Mouse (Mus musculus): ENCODE results near the gene Tenm4. TPM values are rescaled to one million over a fixed set of nuclear protein-coding genes. Genes with fewer than 3 reads are reported as not detected.

Tenm4 gene
- total and polyA plus RNA-seq, 3 experiments = 0.04 to 0.38 TPM; not detected in 1

DNA sequence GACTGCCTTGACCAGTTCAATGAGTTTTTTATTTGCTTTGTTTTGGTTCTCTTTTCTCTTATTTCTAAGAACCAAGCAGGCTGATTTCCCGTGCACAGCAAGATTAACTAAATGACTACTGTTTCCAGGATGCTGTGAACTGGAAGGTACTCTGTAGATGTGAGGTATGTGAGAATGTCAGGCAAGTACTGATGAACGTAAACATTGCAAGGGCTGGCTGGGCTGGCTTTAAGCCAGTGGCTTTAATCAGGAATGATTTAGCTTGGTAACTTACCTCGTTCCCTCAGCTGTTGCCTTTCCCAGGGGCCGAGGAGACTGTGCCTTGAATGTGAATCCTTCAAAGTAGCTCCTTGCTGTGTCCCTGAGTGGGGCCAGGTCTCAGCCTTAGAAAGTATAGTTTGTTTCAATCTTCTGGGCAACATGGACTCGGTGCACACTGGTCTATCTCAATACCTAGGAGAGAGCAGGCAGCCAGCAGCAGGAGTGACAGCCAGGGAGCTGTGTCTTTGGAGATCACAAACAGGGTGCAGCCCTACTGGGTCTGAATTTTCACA lies 134.4 kb downstream of the Tenm4 start:
- no peak for DNase-seq (ENCODE audit: low spot score)
- H3K4me3 ChIP-seq (ENCODE audit: low read depth, low read length) = no peak overlapping the region
- no peak for ATAC-seq (ENCODE audit: extremely low read depth, insufficient number of reproducible peaks, low FRiP score, poor library complexity, severe bottlenecking)
- H3K27me3 ChIP-seq (ENCODE audit: insufficient read depth, low read length) = no peaks in the 10 kb centered on the region
- no peaks in the 10 kb centered on the region for H3K4me1 ChIP-seq (ENCODE audit: insufficient read depth, low read depth, low read length)
- H3K36me3 ChIP-seq (replicated peaks) = no peaks in the 10 kb centered on the region
- H3K9me3 ChIP-seq (replicated peaks) = peaks cover 68% of the 10 kb centered on the region
- TF ChIP-seq CTCF (IDR thresholded peaks at IDR 0.05; ENCODE audit: low read depth, low read length) (no peak), GATA1 (IDR thresholded peaks at IDR 0.05; ENCODE audit: borderline replicate concordance, low read length) (no peak), POLR2AphosphoS5 (IDR thresholded peaks at IDR 0.05; ENCODE audit: insufficient replicate concordance, low read depth, low read length) (no peak), TAL1 (conservative IDR thresholded peaks at IDR 0.05; ENCODE audit: low read depth, low read length) (no peak), GATA2 (IDR thresholded peaks at IDR 0.05; ENCODE audit: borderline replicate concordance, low read depth, low read length) (no peak)

GRCm38 (mm10) chr7:96308106-96308505 lies 137.1 kb downstream of the Tenm4 start:
- Histone ChIP-seq H3K36me3 (replicated peaks) (no peaks in the 10 kb centered on the region), H3K4me3 (ENCODE audit: low read depth, low read length) (no peak overlapping the region), H3K27me3 (ENCODE audit: insufficient read depth, low read length) (no peaks in the 10 kb centered on the region), H3K4me1 (ENCODE audit: insufficient read depth, low read depth, low read length) (no peaks in the 10 kb centered on the region), H3K9me3 (replicated peaks) (peaks cover 70% of the 10 kb centered on the region)
- ATAC-seq (ENCODE audit: extremely low read depth, insufficient number of reproducible peaks, low FRiP score, poor library complexity, severe bottlenecking) = no peak
- TF ChIP-seq CTCF (IDR thresholded peaks at IDR 0.05; ENCODE audit: low read depth, low read length) = no peak
- TF ChIP-seq GATA2 (IDR thresholded peaks at IDR 0.05; ENCODE audit: borderline replicate concordance, low read depth, low read length) = no peak
- no peak for TF ChIP-seq TAL1 (conservative IDR thresholded peaks at IDR 0.05; ENCODE audit: low read depth, low read length)
- TF ChIP-seq POLR2AphosphoS5 (IDR thresholded peaks at IDR 0.05; ENCODE audit: insufficient replicate concordance, low read depth, low read length) = no peak
- no peak for TF ChIP-seq GATA1 (IDR thresholded peaks at IDR 0.05; ENCODE audit: borderline replicate concordance, low read length)
- no peak for DNase-seq (ENCODE audit: low spot score)

- Histone ChIP-seq H3K4me1 (ENCODE audit: insufficient read depth, low read depth, low read length) (no peaks in the 10 kb centered on the region), H3K9me3 (replicated peaks) (peaks cover 50% of the 10 kb centered on the region), H3K4me3 (ENCODE audit: low read depth, low read length) (no peak overlapping the region), H3K36me3 (replicated peaks) (no peaks in the 10 kb centered on the region), H3K27me3 (ENCODE audit: insufficient read depth, low read length) (no peaks in the 10 kb centered on the region)
- DNase-seq (ENCODE audit: low spot score) (no peak), ATAC-seq (ENCODE audit: extremely low read depth, insufficient number of reproducible peaks, low FRiP score, poor library complexity, severe bottlenecking) (no peak)
- no peak for TF ChIP-seq CTCF (IDR thresholded peaks at IDR 0.05; ENCODE audit: low read depth, low read length)
- TF ChIP-seq POLR2AphosphoS5 (IDR thresholded peaks at IDR 0.05; ENCODE audit: insufficient replicate concordance, low read depth, low read length) = no peak
- no peak for TF ChIP-seq GATA2 (IDR thresholded peaks at IDR 0.05; ENCODE audit: borderline replicate concordance, low read depth, low read length)
Observed at GRCm38 (mm10) chr7:96329343-96329742, 158.3 kb downstream of the Tenm4 start.

GRCm38 (mm10) chr7:96331186-96331585 lies 160.1 kb downstream of the Tenm4 start:
- peaks cover 39% of the 10 kb centered on the region for H3K9me3 ChIP-seq (replicated peaks)
- no peaks in the 10 kb centered on the region for H3K36me3 ChIP-seq (replicated peaks)
- H3K4me1 ChIP-seq (ENCODE audit: insufficient read depth, low read depth, low read length) = no peaks in the 10 kb centered on the region
- H3K27me3 ChIP-seq (ENCODE audit: insufficient read depth, low read length) = no peaks in the 10 kb centered on the region
- TF ChIP-seq CTCF (IDR thresholded peaks at IDR 0.05; ENCODE audit: low read depth, low read length) = no peak
- no peak for TF ChIP-seq TAL1 (conservative IDR thresholded peaks at IDR 0.05; ENCODE audit: low read depth, low read length)
- no peak for TF ChIP-seq POLR2AphosphoS5 (IDR thresholded peaks at IDR 0.05; ENCODE audit: insufficient replicate concordance, low read depth, low read length)
- TF ChIP-seq GATA1 (IDR thresholded peaks at IDR 0.05; ENCODE audit: borderline replicate concordance, low read length) = no peak
- no peak for TF ChIP-seq GATA2 (IDR thresholded peaks at IDR 0.05; ENCODE audit: borderline replicate concordance, low read depth, low read length)
- ATAC-seq (ENCODE audit: extremely low read depth, insufficient number of reproducible peaks, low FRiP score, poor library complexity, severe bottlenecking) = no peak
- H3K4me3 ChIP-seq (ENCODE audit: low read depth, low read length) = no peak overlapping the region
- DNase-seq (ENCODE audit: low spot score) = no peak

DNA sequence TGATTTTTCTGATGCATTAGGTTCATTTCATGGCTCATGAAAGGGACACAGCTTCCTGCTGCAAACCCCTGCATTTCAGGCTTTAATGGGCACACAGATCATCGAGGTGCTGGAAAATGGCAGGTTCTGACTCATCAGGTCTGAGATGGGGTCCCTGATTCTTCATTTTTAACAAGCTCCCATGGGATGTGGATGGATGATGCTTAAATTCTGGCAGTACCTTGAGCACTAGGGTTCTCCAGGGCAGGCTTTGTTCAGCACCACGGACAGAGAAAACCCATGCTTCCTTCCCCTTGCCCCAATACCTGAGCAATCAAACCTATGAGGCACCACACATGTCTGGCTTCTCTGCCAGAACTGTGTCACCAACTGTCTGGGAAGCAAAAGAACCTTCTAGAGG lies 163.3 kb downstream of the Tenm4 start:
- Histone ChIP-seq H3K4me3 (ENCODE audit: low read depth, low read length) (no peak overlapping the region), H3K4me1 (ENCODE audit: insufficient read depth, low read depth, low read length) (no peaks in the 10 kb centered on the region), H3K36me3 (replicated peaks) (no peaks in the 10 kb centered on the region), H3K9me3 (replicated peaks) (peaks cover 38% of the 10 kb centered on the region), H3K27me3 (ENCODE audit: insufficient read depth, low read length) (no peaks in the 10 kb centered on the region)
- no peak for ATAC-seq (ENCODE audit: extremely low read depth, insufficient number of reproducible peaks, low FRiP score, poor library complexity, severe bottlenecking)
- no peak for DNase-seq (ENCODE audit: low spot score)
- TF ChIP-seq GATA2 (IDR thresholded peaks at IDR 0.05; ENCODE audit: borderline replicate concordance, low read depth, low read length) (no peak), CTCF (IDR thresholded peaks at IDR 0.05; ENCODE audit: low read depth, low read length) (no peak), POLR2AphosphoS5 (IDR thresholded peaks at IDR 0.05; ENCODE audit: insufficient replicate concordance, low read depth, low read length) (no peak), TAL1 (conservative IDR thresholded peaks at IDR 0.05; ENCODE audit: low read depth, low read length) (no peak), GATA1 (IDR thresholded peaks at IDR 0.05; ENCODE audit: borderline replicate concordance, low read length) (no peak)

DNA sequence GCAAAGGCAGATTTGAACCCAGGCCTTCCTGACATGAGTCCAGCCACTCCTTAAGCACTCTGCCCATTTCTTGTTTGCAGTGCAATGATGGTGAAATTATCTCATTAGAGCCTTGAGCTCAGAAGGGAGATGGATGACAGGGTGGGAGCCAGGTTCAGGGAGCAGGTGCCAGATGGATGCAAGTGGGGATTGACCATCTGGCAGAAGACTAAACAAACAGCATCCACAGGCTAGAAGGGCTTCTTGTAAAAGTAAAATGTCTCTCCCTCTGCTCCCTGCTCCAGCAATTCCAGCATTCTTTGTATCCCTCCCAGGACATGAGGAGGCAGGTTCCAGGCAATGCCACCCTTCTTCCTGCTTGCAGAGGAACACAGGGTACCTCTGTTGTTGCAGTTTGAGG lies 165.3 kb downstream of the Tenm4 start:
- Histone ChIP-seq H3K27me3 (ENCODE audit: insufficient read depth, low read length) (no peaks in the 10 kb centered on the region), H3K9me3 (replicated peaks) (peaks cover 43% of the 10 kb centered on the region), H3K4me1 (ENCODE audit: insufficient read depth, low read depth, low read length) (no peaks in the 10 kb centered on the region), H3K4me3 (ENCODE audit: low read depth, low read length) (no peak overlapping the region), H3K36me3 (replicated peaks) (no peaks in the 10 kb centered on the region)
- no peak for TF ChIP-seq CTCF (IDR thresholded peaks at IDR 0.05; ENCODE audit: low read depth, low read length)
- TF ChIP-seq GATA1 (IDR thresholded peaks at IDR 0.05; ENCODE audit: borderline replicate concordance, low read length) = no peak
- TF ChIP-seq POLR2AphosphoS5 (IDR thresholded peaks at IDR 0.05; ENCODE audit: insufficient replicate concordance, low read depth, low read length) = no peak
- TF ChIP-seq GATA2 (IDR thresholded peaks at IDR 0.05; ENCODE audit: borderline replicate concordance, low read depth, low read length) = no peak
- TF ChIP-seq TAL1 (conservative IDR thresholded peaks at IDR 0.05; ENCODE audit: low read depth, low read length) = no peak
- DNase-seq (ENCODE audit: low spot score) (no peak), ATAC-seq (ENCODE audit: extremely low read depth, insufficient number of reproducible peaks, low FRiP score, poor library complexity, severe bottlenecking) (no peak)

Data from G1E (cell line).